Mouse (Mus musculus) intestine, postnatal 0 days (tissue): ENCODE results near the gene Nit1. TPM values are rescaled to one million over a fixed set of nuclear protein-coding genes. Genes with fewer than 3 reads are reported as not detected.
A peak's percentile ranks its signal among the peaks of the same experiment; 100 is the strongest.
"Not testable (repeated sequence)": the region's sequence is repeated elsewhere in the genome, so short reads cannot be mapped to it uniquely, and the experiment has no call there.

Experiments used
- ATAC-seq: fragments of 200-750 bp; cut with Nextera tagmentation; 2 replicates; pipeline ENCODE4 v1.8.0; 2017; ENCODE audit warnings: mild to moderate bottlenecking, moderate TSS enrichment, moderate library complexity
- H3K27ac ChIP-seq: fragments of 300-500 bp; sonication (generic); 2 replicates; pipeline ENCODE4 v1.5.1; 2014; ENCODE audit warnings: mild to moderate bottlenecking, low read depth, low read length, moderate library complexity
- H3K27me3 ChIP-seq: fragments of 300-500 bp; sonication (generic); replicated peaks from 2 replicates; pipeline ENCODE4 v1.6.1; 2014; ENCODE audit warnings: low read length, mixed read lengths; ENCODE audit not compliant: control insufficient read depth, insufficient read depth
- H3K36me3 ChIP-seq: fragments of 300-500 bp; sonication (generic); 2 replicates; pipeline ENCODE4 v1.6.1; 2014; ENCODE audit warnings: mild to moderate bottlenecking, moderate library complexity; ENCODE audit not compliant: control insufficient read depth, insufficient read depth
- H3K4me1 ChIP-seq: fragments of 300-500 bp; sonication (generic); replicated peaks from 2 replicates; pipeline ENCODE4 v1.6.1; 2014; ENCODE audit warnings: antibody characterized with exemption, low read length, mixed read lengths; ENCODE audit not compliant: control insufficient read depth, insufficient read depth
- H3K4me2 ChIP-seq: fragments of 300-500 bp; sonication (generic); replicated peaks from 2 replicates; pipeline ENCODE4 v1.6.1; 2014; ENCODE audit warnings: low read depth, mild to moderate bottlenecking, moderate library complexity
- H3K4me3 ChIP-seq: fragments of 300-500 bp; sonication (generic); 2 replicates; pipeline ENCODE4 v1.5.1; 2014; ENCODE audit warnings: low read depth, low read length
- H3K9ac ChIP-seq: fragments of 300-500 bp; sonication (generic); 2 replicates; pipeline ENCODE4 v1.6.1; 2014; ENCODE audit warnings: mild to moderate bottlenecking, low read depth, low read length
- H3K9me3 ChIP-seq: fragments of 300-500 bp; sonication (generic); 2 replicates; pipeline ENCODE4 v1.6.1; 2016; ENCODE audit warnings: mixed run types; ENCODE audit not compliant: control insufficient read depth
- CTCF ChIP-seq: sonication (generic); IDR thresholded peaks from 2 replicates; pipeline ENCODE4 v1.5.1; 2016; ENCODE audit warnings: low read depth, mild to moderate bottlenecking, control low read depth, antibody characterized with exemption, moderate library complexity
- WGBS: fragments of 180-500 bp; shearing (Covaris S2); extraction: QIAGEN DNeasy Blood & Tissue Kit; methylation state at CpG from one replicate; pipeline ENCODE4 v1.1.7; 2014; 5-methylcytosine and 5-hydroxymethylcytosine counted together
- polyA plus RNA-seq: library from polyadenylated mRNA; unstranded; fragments of >200 nt; fragmentation: Nextera tagmentation; extraction: Ambion mirVana; gene quantifications from 2 replicates; pipeline ENCODE4 v1.2.1, GENCODE M21; 2015

Nit1 gene
- polyA plus RNA-seq, 1 experiment from 2014 or later: 60.1 TPM

GRCm38 (mm10) chr1:171328244-171328643, 17.2 kb downstream of the Nit1 start:
- Histone ChIP-seq H3K4me3 (peak overlapping the region; percentile 88), H3K4me2 (peak overlapping the region; percentile 82), H3K4me1 (0 out of 2 replicates have a peak, but pooled peaks cover 7% of the 10 kb centered on the region), H3K9me3 (no peaks in the 10 kb centered on the region), H3K9ac (peak overlapping the region; percentile 95), H3K27me3 (no peaks in the 10 kb centered on the region), H3K27ac (peak overlapping the region; percentile 99), H3K36me3 (no peaks in the 10 kb centered on the region)
- ATAC-seq: no peak
- no peak for TF ChIP-seq CTCF
- 18% methylated on average over 9 of the region's 9 CpGs for WGBS

- 89% methylated on average over 4 of the region's 4 CpGs for WGBS
- not testable (repeated sequence) for H3K4me3 ChIP-seq, H3K9ac ChIP-seq, ATAC-seq, H3K36me3 ChIP-seq, H3K27me3 ChIP-seq, H3K9me3 ChIP-seq, H3K4me1 ChIP-seq, H3K27ac ChIP-seq, H3K4me2 ChIP-seq
These were observed 18.9 kb downstream of the Nit1 start for GRCm38 (mm10) chr1:171326588-171326987.

DNA sequence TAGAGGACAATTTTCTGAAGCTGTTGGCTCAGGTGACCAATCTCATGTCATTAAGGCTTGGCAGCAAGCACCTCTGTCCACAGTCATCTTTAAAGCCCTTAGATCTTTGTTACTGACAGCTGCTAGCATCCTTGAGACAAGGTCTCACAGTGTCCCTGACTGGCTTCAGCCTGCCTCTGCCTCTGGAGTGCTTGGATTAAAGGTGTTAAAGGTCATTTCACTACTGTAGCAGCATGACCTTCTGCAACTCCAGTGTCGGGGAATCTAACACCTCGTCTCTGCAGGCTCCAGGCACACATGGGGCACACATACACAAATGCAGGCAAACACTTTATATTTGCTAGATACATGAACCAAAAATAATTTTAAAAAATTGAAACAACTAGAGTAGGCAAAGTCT, 19.9 kb downstream of the Nit1 start:
- Histone ChIP-seq H3K4me2 (no peak overlapping the region), H3K4me1 (0 out of 2 replicates have a peak, but pooled peaks cover 5% of the 10 kb centered on the region), H3K4me3 (no peak overlapping the region), H3K9me3 (no peaks in the 10 kb centered on the region), H3K9ac (no peak overlapping the region), H3K27ac (no peak overlapping the region), H3K27me3 (no peaks in the 10 kb centered on the region), H3K36me3 (no peaks in the 10 kb centered on the region)
- TF ChIP-seq CTCF: no peak
- ATAC-seq: no peak
- WGBS: 63% methylated on average over 2 of the region's 2 CpGs

- H3K27me3 ChIP-seq: no peaks in the 10 kb centered on the region
- WGBS: 75% methylated on average over 1 of the region's 1 CpGs
- no peaks in the 10 kb centered on the region for H3K36me3 ChIP-seq
- H3K4me3 ChIP-seq: no peak overlapping the region
- ATAC-seq: peak; percentile 44
- H3K27ac ChIP-seq: no peak overlapping the region
- no peak overlapping the region for H3K9ac ChIP-seq
- H3K4me1 ChIP-seq: no peaks in the 10 kb centered on the region
- no peak overlapping the region for H3K4me2 ChIP-seq
- no peaks in the 10 kb centered on the region for H3K9me3 ChIP-seq
- TF ChIP-seq CTCF: no peak
These were observed 23.4 kb downstream of the Nit1 start for GRCm38 (mm10) chr1:171322012-171322411.

DNA sequence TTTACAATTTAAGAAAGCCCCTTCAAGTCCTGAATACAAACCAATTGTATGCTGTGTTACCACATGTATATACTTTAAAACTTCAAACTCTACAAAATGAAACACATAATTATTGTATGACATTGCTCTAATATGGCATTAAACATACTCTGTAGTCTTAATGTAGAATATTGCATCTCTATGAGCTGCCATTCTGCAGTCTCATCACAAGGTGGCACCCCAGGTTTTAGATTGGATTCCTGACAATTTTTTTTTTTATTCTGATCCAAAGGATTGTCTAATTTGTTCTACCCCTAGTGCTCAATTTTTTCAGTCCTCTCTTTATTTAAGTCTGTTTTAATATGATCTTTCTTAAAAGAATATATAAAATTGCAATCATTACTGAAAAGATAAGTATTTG, 24.0 kb downstream of the Nit1 start:
- H3K36me3 ChIP-seq: no peaks in the 10 kb centered on the region
- H3K4me3 ChIP-seq: no peak overlapping the region
- ATAC-seq: no peak
- H3K4me1 ChIP-seq: no peaks in the 10 kb centered on the region
- H3K9ac ChIP-seq: no peak overlapping the region
- peak; percentile 77 for TF ChIP-seq CTCF
- no peaks in the 10 kb centered on the region for H3K9me3 ChIP-seq
- no peaks in the 10 kb centered on the region for H3K27me3 ChIP-seq
- no peak overlapping the region for H3K4me2 ChIP-seq
- H3K27ac ChIP-seq: no peak overlapping the region

- no peak overlapping the region for H3K27ac ChIP-seq
- no peaks in the 10 kb centered on the region for H3K4me1 ChIP-seq
- no peak overlapping the region for H3K4me3 ChIP-seq
- H3K9ac ChIP-seq: no peak overlapping the region
- 24% methylated on average over 5 of the region's 5 CpGs for WGBS
- H3K9me3 ChIP-seq: no peaks in the 10 kb centered on the region
- ATAC-seq: no peak
- H3K36me3 ChIP-seq: no peaks in the 10 kb centered on the region
- no peaks in the 10 kb centered on the region for H3K27me3 ChIP-seq
- peak overlapping the region; percentile 18 for H3K4me2 ChIP-seq
- TF ChIP-seq CTCF: no peak
These were observed 25.3 kb downstream of the Nit1 start for GRCm38 (mm10) chr1:171320151-171320550.

DNA sequence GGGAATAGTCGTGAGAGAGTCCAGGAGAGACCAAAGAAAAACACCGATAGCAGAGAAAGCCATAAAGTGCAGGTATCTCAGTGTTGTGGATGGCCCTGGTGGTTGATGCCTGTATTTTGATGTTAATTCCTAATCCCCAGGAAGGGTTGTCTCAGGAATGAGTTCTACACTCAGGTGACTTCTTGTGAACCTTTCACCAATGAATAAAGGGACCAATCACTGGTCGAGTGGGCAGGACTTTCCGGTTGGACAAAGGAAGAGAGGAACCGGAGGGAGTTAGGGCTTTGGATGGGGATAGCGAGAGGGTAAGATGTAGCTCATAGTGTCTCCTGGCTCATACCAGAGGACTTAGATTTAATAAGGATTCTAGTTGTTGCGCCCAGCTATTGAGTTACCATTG, 25.7 kb downstream of the Nit1 start:
- H3K36me3 ChIP-seq: no peaks in the 10 kb centered on the region
- H3K9me3 ChIP-seq: no peaks in the 10 kb centered on the region
- 24% methylated on average over 7 of the region's 7 CpGs for WGBS
- ATAC-seq: 0 out of 2 replicates have a peak, but pooled peaks have one; percentile 16
- H3K4me1 ChIP-seq: no peaks in the 10 kb centered on the region
- H3K4me2 ChIP-seq: peak overlapping the region; percentile 18
- H3K4me3 ChIP-seq: no peak overlapping the region
- H3K27me3 ChIP-seq: no peaks in the 10 kb centered on the region
- H3K9ac ChIP-seq: no peak overlapping the region
- TF ChIP-seq CTCF: 0 out of 2 replicates have a peak, but pooled peaks have one; percentile 13
- no peak overlapping the region for H3K27ac ChIP-seq
